In the genomic region with DNA sequence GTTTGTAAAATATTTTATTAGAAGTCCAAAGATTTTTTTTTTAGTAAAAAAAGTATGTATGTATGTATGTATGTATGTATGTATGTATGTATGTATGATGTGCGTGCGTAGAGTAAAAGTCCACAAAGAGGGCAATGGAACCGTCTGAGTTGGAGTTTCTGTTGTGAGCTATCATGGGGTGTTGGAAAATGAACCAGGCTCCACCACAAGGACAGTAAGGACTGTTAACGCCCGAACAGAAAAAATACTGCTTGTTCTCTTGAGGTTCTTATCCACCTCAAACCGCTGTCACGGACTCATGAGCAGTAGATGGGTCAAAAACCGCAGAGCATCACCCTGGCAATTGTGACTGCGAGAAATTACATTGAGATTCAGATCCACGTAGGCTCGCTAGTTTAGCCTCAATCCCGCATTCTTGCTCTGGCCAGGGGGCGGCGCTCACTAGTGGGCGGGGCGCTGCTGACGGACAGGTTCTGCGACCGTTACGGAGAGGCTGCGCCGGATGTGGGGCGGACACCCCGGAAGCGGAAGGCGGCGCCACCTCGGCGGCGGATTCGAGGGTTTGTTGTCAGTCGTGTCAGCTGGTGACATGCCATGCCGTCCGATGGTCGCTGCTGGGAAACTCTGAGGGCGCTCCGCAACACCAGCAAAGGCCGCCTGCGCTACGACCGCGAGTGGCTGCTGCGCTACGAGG, we compare ENCODE assay signal across 7 mouse cellular contexts. TPM values are rescaled to one million over a fixed set of nuclear protein-coding genes. Genes with fewer than 3 reads are reported as not detected.
DNase-seq lines count a peak whose midpoint lies in the region; ATAC-seq lines count a peak whose summit lies in the region.

A gene (plus strand): TSS at position 521 of the 694 bp plus-strand sequence.

- peak within 1 kb of the TSS; percentile 70 for H3K4me2 ChIP-seq in intestine, embryonic 15.5 days (replicated peaks)

- no peaks in the 10 kb centered on the region for H3K27me3 ChIP-seq in intestine, embryonic 15.5 days (replicated peaks)
- H3K27me3 ChIP-seq in midbrain, embryonic 10.5 days (ENCODE audit: low read depth, poor library complexity, severe bottlenecking), result no peaks in the 10 kb centered on the region

- H3K4me1 ChIP-seq in intestine, embryonic 15.5 days (replicated peaks), result peaks cover 5% of the 10 kb centered on the region; the same call in 1 of the 2 replicates
- H3K4me1 ChIP-seq in midbrain, embryonic 10.5 days, result peaks cover 7% of the 10 kb centered on the region

- ATAC-seq in intestine, embryonic 15.5 days, result peak; percentile 99

- intact Hi-C loops in gastrocnemius, postnatal 36 days (cut with DNase I), result loop anchor here (5.0 kb wide), 1 partner anchor 42 kb away; no protein-coding TSS in a partner anchor
- intact Hi-C loops in left cerebral cortex, postnatal 25 days (cut with DNase I), result no loop called here

- 2% methylated on average over 44 of the region's 44 CpGs for WGBS in intestine, embryonic 15.5 days
- 3% methylated on average over 44 of the region's 44 CpGs for WGBS in midbrain, embryonic 10.5 days

- no peaks in the 10 kb centered on the region for H3K9me3 ChIP-seq in intestine, embryonic 15.5 days
- no peaks in the 10 kb centered on the region for H3K9me3 ChIP-seq in midbrain, embryonic 10.5 days (replicated peaks)

- peaks cover 11% of the 10 kb centered on the region for H3K36me3 ChIP-seq in intestine, embryonic 15.5 days
- H3K36me3 ChIP-seq in midbrain, embryonic 10.5 days, result peaks cover 48% of the 10 kb centered on the region

- H3K4me3 ChIP-seq in intestine, embryonic 15.5 days (replicated peaks), result peak within 1 kb of the TSS; percentile 98
- peak within 1 kb of the TSS; percentile 93 for H3K4me3 ChIP-seq in midbrain, embryonic 10.5 days

- H3K9ac ChIP-seq in intestine, embryonic 15.5 days, result peak within 1 kb of the TSS; percentile 67

- H3K27ac ChIP-seq in intestine, embryonic 15.5 days, result peak within 1 kb of the TSS; percentile 77
- peak within 1 kb of the TSS; percentile 86 for H3K27ac ChIP-seq in midbrain, embryonic 10.5 days (replicated peaks)

- peak; percentile 98 for DNase-seq in adrenal gland, adult 2 months
- peak; percentile 90 for DNase-seq in embryo, embryonic 11.5 days (ENCODE audit: low read depth, low spot score)
- peak; percentile 95 to 97 for DNase-seq in gastrocnemius, postnatal 36 days
- peak; percentile 95 to 98 for DNase-seq in left cerebral cortex, postnatal 25 days (ENCODE audit: low spot score in 2 of 2)
- peak; percentile 97 for DNase-seq in midbrain, embryonic 10.5 days (ENCODE audit: low spot score)
- peak; percentile 97 for DNase-seq in right cerebral cortex, postnatal 4 days

RNA-seq across cellular contexts. Expression of the gene that starts here (rescaled TPM):
- total RNA-seq in adrenal gland, adult 2 months (2021), result 10 to 100 TPM; 33.0 to 33.5 TPM
- polyA plus RNA-seq in adrenal gland, adult 2 months (2012; rRNA removed), result 9.5 and 12.2 TPM in 2 replicates
- total RNA-seq in gastrocnemius, postnatal 36 days (2021), result 10 to 100 TPM; 20.6 to 21.7 TPM
- polyA plus RNA-seq in intestine, embryonic 15.5 days (2015; fragmentation: Nextera tagmentation; extraction: Ambion mirVana), result 44.5 and 45.5 TPM in 2 replicates
- 10 to 100 TPM; 40.9 to 42.6 TPM for total RNA-seq in left cerebral cortex, postnatal 25 days (2021)
- 70.2 and 70.4 TPM in 2 replicates for polyA plus RNA-seq in midbrain, embryonic 10.5 days (2016; fragmentation: Nextera tagmentation; extraction: Ambion mirVana)

Comparison
In these comparisons a context has a peak if more than half of its experiments do, and no peak if none do; other contexts are left out.
1. Peak in every context shown above with its lines: DNase-seq, ATAC-seq, H3K4me3 ChIP-seq and H3K27ac ChIP-seq.